24 mouse cellular contexts compared by ENCODE assay signal in genomic region chr1:131024900-131025842, GRCm38 (mm10). TPM values are rescaled to one million over a fixed set of nuclear protein-coding genes. Genes with fewer than 3 reads are reported as not detected.
DNase-seq lines count a peak whose midpoint lies in the region; ATAC-seq and TF ChIP-seq lines count a peak whose summit lies in the region.
"Had no signal": no experiment of that assay in that cellular context is flagged by ENCODE, and none has a peak within 500 bp of the region (broad histone marks: within the 10 kb centered on the region; RNA-seq: fewer than 3 reads in every experiment).

No protein-coding gene starts in this region.

- no peaks in the 10 kb centered on the region for H3K36me3 ChIP-seq in midbrain, embryonic 11.5 days (ENCODE audit: control insufficient read depth, insufficient read depth, low read length)
- no peaks in the 10 kb centered on the region for H3K36me3 ChIP-seq in midbrain, embryonic 15.5 days (replicated peaks)
- H3K36me3 ChIP-seq in liver, embryonic 14.5 days (replicated peaks; ENCODE audit: control insufficient read depth, insufficient read depth, low read depth) = no peaks in the 10 kb centered on the region
- H3K36me3 ChIP-seq: embryonic facial prominence, embryonic 12.5 days; forebrain, embryonic 12.5 days; G1E; heart, embryonic 12.5 days had no signal

- peak; percentile 37 for DNase-seq in midbrain, embryonic 11.5 days (ENCODE audit: low spot score, missing footprints)
- DNase-seq in induced T-regulatory cell, adult 2 months (ENCODE audit: low read depth) = peak; percentile 38
- no peak for DNase-seq in liver, embryonic 14.5 days (ENCODE audit: low read depth in 3 of 3, low spot score in 3 of 3)
- no peak for DNase-seq in spleen, postnatal 36 days (ENCODE audit: low spot score in 2 of 2)
- no peak for DNase-seq in kidney, postnatal 36 days
- DNase-seq in layer of hippocampus, postnatal 14 days (ENCODE audit: low spot score in 2 of 2) = no peak
- DNase-seq: adrenal gland, postnatal 10 days; cerebellum, adult 11-12 months; cerebellum, adult 9-10 months; cerebellum, postnatal 25 days; gastrocnemius, postnatal 14 days had no signal

- 85% methylated on average over 8 of the region's 8 CpGs for WGBS in midbrain, embryonic 11.5 days
- 80% methylated on average over 8 of the region's 8 CpGs for WGBS in midbrain, embryonic 15.5 days
- WGBS in liver, embryonic 14.5 days (ENCODE audit: insufficient replicate concordance) = 38% methylated on average over 8 of the region's 8 CpGs

- H3K27ac ChIP-seq in midbrain, embryonic 11.5 days (ENCODE audit: low read depth, low read length) = no peak overlapping the region
- H3K27ac ChIP-seq in midbrain, embryonic 15.5 days = no peak overlapping the region
- no peak overlapping the region for H3K27ac ChIP-seq in liver, embryonic 14.5 days
- H3K27ac ChIP-seq: embryonic facial prominence, embryonic 12.5 days; forebrain, embryonic 12.5 days had no signal

- ATAC-seq in midbrain, embryonic 11.5 days (ENCODE audit: low FRiP score) = no peak
- no peak for ATAC-seq in midbrain, embryonic 15.5 days (replicated peaks)
- peak; percentile 51; the same call in 1 of the 2 replicates for ATAC-seq in liver, embryonic 14.5 days (ENCODE audit: insufficient read depth)
- ATAC-seq in megakaryocyte progenitor cell, adult 5-6 weeks (replicated peaks; ENCODE audit: poor library complexity) = peak; percentile 64
- ATAC-seq: forebrain, embryonic 16.5 days had no signal

- H3K9me3 ChIP-seq in midbrain, embryonic 11.5 days (ENCODE audit: control insufficient read depth, low read length) = no peaks in the 10 kb centered on the region
- no peaks in the 10 kb centered on the region for H3K9me3 ChIP-seq in midbrain, embryonic 15.5 days
- no peaks in the 10 kb centered on the region for H3K9me3 ChIP-seq in liver, embryonic 14.5 days (ENCODE audit: control insufficient read depth, low read length)
- H3K9me3 ChIP-seq: embryonic facial prominence, embryonic 12.5 days; forebrain, embryonic 12.5 days; G1E; heart, embryonic 12.5 days had no signal

- no peak overlapping the region for H3K9ac ChIP-seq in midbrain, embryonic 11.5 days (ENCODE audit: low read length)
- no peak overlapping the region for H3K9ac ChIP-seq in midbrain, embryonic 15.5 days
- H3K9ac ChIP-seq in liver, embryonic 14.5 days (replicated peaks) = no peak overlapping the region
- H3K9ac ChIP-seq: embryonic facial prominence, embryonic 12.5 days; forebrain, embryonic 12.5 days; heart, embryonic 12.5 days had no signal

- no peak overlapping the region for H3K4me2 ChIP-seq in midbrain, embryonic 11.5 days
- H3K4me2 ChIP-seq in midbrain, embryonic 15.5 days = no peak overlapping the region
- no peak overlapping the region for H3K4me2 ChIP-seq in liver, embryonic 14.5 days (ENCODE audit: low read depth)
- H3K4me2 ChIP-seq: embryonic facial prominence, embryonic 12.5 days; forebrain, embryonic 12.5 days; heart, embryonic 12.5 days had no signal

- TF ChIP-seq EP300 in liver, embryonic 14.5 days (IDR thresholded peaks at IDR 0.05; ENCODE audit: low read depth) = no peak

- TF ChIP-seq CTCF in liver, embryonic 14.5 days (IDR thresholded peaks at IDR 0.05; ENCODE audit: low read depth) = no peak

- H3K27me3 ChIP-seq in midbrain, embryonic 11.5 days (ENCODE audit: control insufficient read depth, insufficient read depth, low read length) = no peaks in the 10 kb centered on the region
- H3K27me3 ChIP-seq in midbrain, embryonic 15.5 days (replicated peaks) = no peaks in the 10 kb centered on the region
- no peaks in the 10 kb centered on the region for H3K27me3 ChIP-seq in liver, embryonic 14.5 days (ENCODE audit: control insufficient read depth, insufficient read depth, low read length)
- H3K27me3 ChIP-seq: embryonic facial prominence, embryonic 12.5 days; forebrain, embryonic 12.5 days had no signal

- no peaks in the 10 kb centered on the region for H3K4me1 ChIP-seq in midbrain, embryonic 11.5 days (ENCODE audit: control insufficient read depth, insufficient read depth, low read length)
- H3K4me1 ChIP-seq in midbrain, embryonic 15.5 days = no peaks in the 10 kb centered on the region
- H3K4me1 ChIP-seq in liver, embryonic 14.5 days (replicated peaks; ENCODE audit: control insufficient read depth in 2 of 2, insufficient read depth in 2 of 2, low read length in 1 of 2) = peaks cover 5 to 21% of the 10 kb centered on the region in 2 experiments
- H3K4me1 ChIP-seq: embryonic facial prominence, embryonic 12.5 days; forebrain, embryonic 12.5 days; heart, embryonic 12.5 days had no signal

- H3K4me3 ChIP-seq in midbrain, embryonic 11.5 days (ENCODE audit: low read depth, low read length) = no peak overlapping the region
- no peak overlapping the region for H3K4me3 ChIP-seq in midbrain, embryonic 15.5 days
- H3K4me3 ChIP-seq in liver, embryonic 14.5 days (ENCODE audit: insufficient read depth in 1 of 2, low read depth in 2 of 2, low read length in 2 of 2) = no peak overlapping the region
- H3K4me3 ChIP-seq: embryonic facial prominence, embryonic 12.5 days; forebrain, embryonic 12.5 days; heart, embryonic 12.5 days had no signal

RNA-seq across cellular contexts. Expression of gene Il10, which starts 5.5 kb away (rescaled TPM):
- polyA plus RNA-seq in midbrain, embryonic 11.5 days (2014; fragmentation: Nextera tagmentation; extraction: Ambion mirVana) = not detected in 2 replicates
- not detected in 2 replicates for polyA plus RNA-seq in midbrain, embryonic 15.5 days (2015; fragmentation: Nextera tagmentation; extraction: Ambion mirVana)
- polyA plus RNA-seq in liver, embryonic 14.5 days (2012; rRNA removed) = 0.03 TPM in 2 replicates
- polyA plus RNA-seq in liver, embryonic 14.5 days (2014; fragmentation: Nextera tagmentation; extraction: Ambion mirVana) = not detected in 2 replicates
- 0.32 TPM in 1 of 2 replicates, not detected in the other for total RNA-seq in megakaryocyte progenitor cell, adult 5-6 weeks (2015)
- total RNA-seq in megakaryocyte progenitor cell, adult 5-6 weeks (2017) = not detected in 2 replicates
- total RNA-seq in layer of hippocampus, postnatal 14 days (2021) = not detected
- total RNA-seq: adrenal gland, postnatal 10 days; G1E; gastrocnemius, adult 18-20 months; gastrocnemius, postnatal 14 days; granulocyte monocyte progenitor cell, adult 5-6 weeks; heart, adult 8-10 months; heart, postnatal 25 days had no signal
- polyA plus RNA-seq: cortical plate, adult 2 months; embryonic facial prominence, embryonic 12.5 days; forebrain, embryonic 12.5 days; G1E; heart, embryonic 12.5 days; hindbrain, embryonic 11.5 days had no signal

Comparison
In these comparisons a context has a peak if more than half of its experiments do, and no peak if none do; other contexts are left out.
1. ATAC-seq: peak in liver, embryonic 14.5 days (single experiment) and megakaryocyte progenitor cell, adult 5-6 weeks (single experiment); none in midbrain, embryonic 11.5 days (single experiment) and midbrain, embryonic 15.5 days (single experiment).
2. DNase-seq: peak in midbrain, embryonic 11.5 days (single experiment) and induced T-regulatory cell, adult 2 months (single experiment); none in liver, embryonic 14.5 days (0 of 3), spleen, postnatal 36 days (0 of 2), kidney, postnatal 36 days (0 of 2) and layer of hippocampus, postnatal 14 days (0 of 2).